Mouse (Mus musculus) spleen, embryonic (tissue): Measurements from ENCODE around the gene Mfsd2a.

Experiments used
- CTCF ChIA-PET: fragments of 350-600 bp; sonication (Branson Sonifier 250); formaldehyde crosslinking; loops from one replicate; lab custom pipeline; 2022; lab: Charles Lee

Gene Mfsd2a

GRCm38 (mm10) chr4:122961100-122961567, at the start of gene Mfsd2a:
TSS of gene Mfsd2a (minus strand) at chr4:122961188.
- CTCF ChIA-PET = no interaction called here

GRCm38 (mm10) chr4:123005054-123005966, 44.3 kb upstream of the Mfsd2a start:
- CTCF ChIA-PET = no interaction called here

- CTCF ChIA-PET = no interaction called here
Observed at GRCm38 (mm10) chr4:123000617-123001342, 39.8 kb upstream of the Mfsd2a start.

GRCm38 (mm10) chr4:123000130-123000529, 39.1 kb upstream of the Mfsd2a start:
- CTCF ChIA-PET = no interaction called here

GRCm38 (mm10) chr4:122999263-122999691, 38.3 kb upstream of the Mfsd2a start:
- CTCF ChIA-PET = no interaction called here

GRCm38 (mm10) chr4:122998537-122999262, 37.7 kb upstream of the Mfsd2a start:
- CTCF ChIA-PET = no interaction called here

- CTCF ChIA-PET = no interaction called here
Observed at GRCm38 (mm10) chr4:122996618-122997381, 35.8 kb upstream of the Mfsd2a start.

GRCm38 (mm10) chr4:122996221-122996617, 35.2 kb upstream of the Mfsd2a start:
- CTCF ChIA-PET = interaction anchor here (0.6 to 1.8 kb wide), 2 partner anchors 11 to 86 kb away, joined by 4 to 12 read pairs; no protein-coding TSS in a partner anchor

GRCm38 (mm10) chr4:122995404-122996220, 34.6 kb upstream of the Mfsd2a start, which contains the start of gene Mycl:
TSS of gene Mycl (plus strand) at chr4:122995652.
- CTCF ChIA-PET = interaction anchor here (0.6 to 1.8 kb wide), 7 partner anchors 12 to 192 kb away, joined by 3 to 12 read pairs (median 3); no protein-coding TSS in a partner anchor

GRCm38 (mm10) chr4:122992276-122992675, 31.3 kb upstream of the Mfsd2a start:
- CTCF ChIA-PET = interaction anchor here (0.7 kb wide), 1 partner anchor 33 kb away, joined by 4 read pairs; no protein-coding TSS in a partner anchor

GRCm38 (mm10) chr4:122991177-122991576, 30.2 kb upstream of the Mfsd2a start:
- CTCF ChIA-PET = no interaction called here

GRCm38 (mm10) chr4:122988004-122988403, 27.0 kb upstream of the Mfsd2a start:
- CTCF ChIA-PET = interaction anchor here (1.1 kb wide), 1 partner anchor 75 kb away, joined by 3 read pairs; no protein-coding TSS in a partner anchor

GRCm38 (mm10) chr4:122987421-122987820, 26.4 kb upstream of the Mfsd2a start:
- CTCF ChIA-PET = interaction anchor here (1.1 kb wide), 1 partner anchor 75 kb away, joined by 3 read pairs; no protein-coding TSS in a partner anchor

- CTCF ChIA-PET = interaction anchor here (0.5 to 1.4 kb wide), 2 partner anchors 41 to 72 kb away, joined by 3 to 28 read pairs; no protein-coding TSS in a partner anchor
Observed at GRCm38 (mm10) chr4:122985110-122985509, 24.1 kb upstream of the Mfsd2a start.

GRCm38 (mm10) chr4:122983486-122984261, 22.7 kb upstream of the Mfsd2a start:
- CTCF ChIA-PET = no interaction called here

GRCm38 (mm10) chr4:122982537-122982936, 21.5 kb upstream of the Mfsd2a start:
- CTCF ChIA-PET = no interaction called here

GRCm38 (mm10) chr4:122981930-122982329, 20.9 kb upstream of the Mfsd2a start:
- CTCF ChIA-PET = no interaction called here

- CTCF ChIA-PET = interaction anchor here (0.5 kb wide), 1 partner anchor 189 kb away, joined by 3 read pairs; no protein-coding TSS in a partner anchor
Observed at GRCm38 (mm10) chr4:122981238-122981637, 20.2 kb upstream of the Mfsd2a start.
